Mouse (Mus musculus) ES-E14 (cell line): ENCODE data around the gene Thada.

Source experiments
- CHD2 ChIP-seq: IDR thresholded peaks from 2 replicates; pipeline ENCODE4 v1.6.1; 2014; ENCODE audit warnings: mild to moderate bottlenecking, low read depth, low read length, inconsistent platforms
- HCFC1 ChIP-seq: IDR thresholded peaks from 2 replicates; pipeline ENCODE4 v1.6.1; 2012; ENCODE audit warnings: low read length, inconsistent platforms, borderline replicate concordance; ENCODE audit not compliant: insufficient read depth
- MAFK ChIP-seq: IDR thresholded peaks from 2 replicates; pipeline ENCODE4 v1.6.1; 2014; ENCODE audit warnings: mild to moderate bottlenecking, low read depth, low read length, inconsistent platforms; ENCODE audit not compliant: insufficient read depth
- ZC3H11A ChIP-seq: IDR thresholded peaks from 2 replicates; pipeline ENCODE4 v1.6.1; 2012; ENCODE audit warnings: low read depth, mild to moderate bottlenecking, inconsistent platforms, low read length, borderline replicate concordance
- ZNF384 ChIP-seq: IDR thresholded peaks from 2 replicates; pipeline ENCODE4 v1.6.1; 2012; ENCODE audit warnings: low read depth, low read length, inconsistent platforms

DNA sequence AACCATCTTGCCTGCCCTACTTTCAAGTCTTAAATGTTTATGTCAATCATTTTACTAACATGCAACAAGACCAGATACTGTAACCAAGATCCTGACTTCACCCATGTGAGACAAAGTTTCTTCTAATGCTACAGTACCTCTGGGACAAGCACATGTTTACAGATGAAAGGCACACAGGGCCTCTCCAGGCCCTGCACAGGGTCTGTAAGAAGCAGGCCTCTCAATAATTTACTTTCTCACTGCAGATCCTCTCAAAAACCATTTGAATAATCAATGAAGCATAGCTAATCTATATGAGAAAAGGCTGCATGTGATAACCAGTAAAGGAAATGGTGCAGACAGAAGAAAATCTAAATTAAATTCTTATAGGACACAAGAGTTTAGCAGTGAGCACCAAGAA lies 31.8 kb downstream of the Thada start:
- TF ChIP-seq HCFC1 (no peak), ZNF384 (no peak), CHD2 (no peak), ZC3H11A (no peak), MAFK (no peak)
